Mouse (Mus musculus): Measurements from ENCODE around the gene Dnah10.

- peak; percentile 53 for TF ChIP-seq CTCF (IDR thresholded peaks at IDR 0.05; ENCODE audit: control insufficient read depth, insufficient read depth, low read length)
- no peak for TF ChIP-seq POLR2A (IDR thresholded peaks at IDR 0.05; ENCODE audit: borderline replicate concordance, control insufficient read depth, low read depth, low read length)
Measured at GRCm38 (mm10) chr5:124761011-124761410, 36.1 kb downstream of the Dnah10 start.
